Mouse (Mus musculus): ENCODE measurements around the gene Tmem54. TPM values are rescaled to one million over a fixed set of nuclear protein-coding genes. Genes with fewer than 3 reads are reported as not detected.

The Tmem54 gene
- polyA plus RNA-seq, 1 experiment from 2014 or later = not detected

DNA sequence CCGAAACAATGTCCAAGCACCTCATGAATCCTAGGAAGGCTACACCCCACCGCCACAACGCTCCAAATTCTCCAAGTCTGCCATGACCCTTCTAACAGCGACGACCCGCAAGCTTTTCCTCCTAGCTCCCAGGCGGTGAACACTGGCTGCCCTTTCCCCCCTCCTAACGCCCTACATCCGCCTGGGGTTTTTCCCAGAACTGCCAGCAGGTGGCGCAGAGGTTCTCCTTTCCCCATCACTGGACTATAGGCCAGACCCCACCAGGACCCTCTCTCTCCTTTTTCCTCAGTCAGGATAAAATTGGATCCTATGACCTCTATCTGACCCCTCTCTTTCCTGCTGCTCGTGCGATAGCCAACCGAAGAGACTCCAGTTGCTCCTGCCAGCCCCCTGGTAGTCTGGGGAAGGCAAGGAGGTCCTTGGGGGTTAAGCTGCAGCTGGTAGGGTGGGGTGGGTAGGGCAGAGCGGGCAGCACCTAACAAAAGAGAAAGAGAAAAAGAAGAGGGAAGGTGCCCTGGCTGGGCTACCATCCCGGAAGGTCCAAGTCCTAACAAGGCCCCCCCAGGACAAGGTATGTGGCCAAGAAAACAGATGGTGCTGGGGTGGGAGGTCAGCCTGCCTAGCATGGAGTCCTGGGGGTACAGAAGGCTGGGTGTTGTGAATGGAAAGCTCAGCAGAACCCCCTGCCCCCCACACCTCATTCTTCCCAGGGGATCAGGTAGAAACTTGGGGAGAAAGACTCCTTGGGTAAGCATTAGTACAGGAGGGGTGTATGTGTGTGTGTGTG lies 29.6 kb downstream of the Tmem54 start:
- Histone ChIP-seq H3K4me3 (ENCODE audit: low read depth, low read length) (no peak overlapping the region), H3K36me3 (ENCODE audit: control insufficient read depth, insufficient read depth, low read length) (no peaks in the 10 kb centered on the region), H3K4me1 (ENCODE audit: control insufficient read depth, insufficient read depth, low read length) (peaks cover 7% of the 10 kb centered on the region; the same call in 1 of the 2 replicates), H3K9me3 (replicated peaks; ENCODE audit: control insufficient read depth, low read length) (no peaks in the 10 kb centered on the region), H3K27me3 (replicated peaks; ENCODE audit: control insufficient read depth, insufficient read depth, low read length) (peaks cover 28% of the 10 kb centered on the region), H3K27ac (ENCODE audit: low read depth, low read length) (no peak overlapping the region), H3K9ac (ENCODE audit: low read length) (no peak overlapping the region), H3K4me2 (ENCODE audit: low read length) (0 out of 2 replicates have a peak overlapping the region, but pooled peaks have one; percentile 14)
- ATAC-seq (0 out of 2 replicates have a peak, but pooled peaks have one; percentile 35), DNase-seq (ENCODE audit: low spot score) (peak; percentile 79)
- WGBS = 12% methylated on average over 15 of the region's 15 CpGs

DNA sequence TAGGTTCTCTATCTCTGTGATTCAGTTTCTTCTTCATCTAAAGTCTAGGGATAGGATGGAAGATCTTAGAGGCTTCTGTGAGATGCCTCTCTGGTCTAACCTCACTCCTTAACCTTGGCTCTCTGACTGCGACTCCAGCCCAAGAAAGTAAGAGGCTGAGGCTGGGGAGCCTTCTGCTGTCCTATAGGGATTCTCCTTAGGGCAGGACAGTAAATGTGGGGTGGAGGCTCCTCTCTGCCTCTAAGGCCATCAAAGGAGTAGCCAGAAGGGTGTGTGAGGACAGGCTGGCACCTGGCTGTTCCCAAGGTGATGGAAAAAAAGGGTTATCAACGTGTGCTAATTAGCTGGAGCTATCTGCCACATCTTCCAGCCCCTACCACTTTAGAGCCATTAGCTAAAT lies 30.3 kb downstream of the Tmem54 start:
- Histone ChIP-seq H3K9me3 (replicated peaks; ENCODE audit: control insufficient read depth, low read length) (no peaks in the 10 kb centered on the region), H3K4me1 (ENCODE audit: control insufficient read depth, insufficient read depth, low read length) (peaks cover 4% of the 10 kb centered on the region; the same call in 1 of the 2 replicates), H3K27ac (ENCODE audit: low read depth, low read length) (no peak overlapping the region), H3K36me3 (ENCODE audit: control insufficient read depth, insufficient read depth, low read length) (no peaks in the 10 kb centered on the region), H3K4me2 (ENCODE audit: low read length) (no peak overlapping the region), H3K27me3 (replicated peaks; ENCODE audit: control insufficient read depth, insufficient read depth, low read length) (peaks cover 28% of the 10 kb centered on the region), H3K4me3 (ENCODE audit: low read depth, low read length) (no peak overlapping the region), H3K9ac (ENCODE audit: low read length) (no peak overlapping the region)
- ATAC-seq (no peak), DNase-seq (ENCODE audit: low spot score) (no peak)
- 63% methylated on average over 2 of the region's 2 CpGs for WGBS

DNA sequence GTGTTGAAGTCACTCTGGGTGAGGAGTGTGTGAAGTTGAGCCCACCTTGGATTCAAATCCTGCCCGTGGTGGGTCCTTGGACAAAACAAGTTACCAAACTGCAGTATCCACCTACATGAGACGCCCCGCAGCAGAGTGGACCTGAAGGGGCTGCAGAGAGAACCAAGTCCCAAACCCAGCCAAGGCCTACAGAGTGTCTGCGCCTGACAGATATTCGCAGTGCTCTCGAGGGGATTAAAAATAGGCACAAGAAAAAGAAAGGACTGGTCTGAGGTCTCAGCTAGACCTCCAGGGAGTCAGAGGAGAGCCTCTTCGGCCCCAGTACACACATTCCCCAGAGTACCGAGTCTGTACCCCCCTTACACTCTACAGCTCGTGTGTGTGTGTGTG lies 30.8 kb downstream of the Tmem54 start:
- peaks cover 28% of the 10 kb centered on the region for H3K27me3 ChIP-seq (replicated peaks; ENCODE audit: control insufficient read depth, insufficient read depth, low read length)
- ATAC-seq (peak; percentile 38; the same call in 1 of the 2 replicates), DNase-seq (ENCODE audit: low spot score) (no peak)
- peak overlapping the region; percentile 71 for H3K9ac ChIP-seq (ENCODE audit: low read length)
- 31% methylated on average over 9 of the region's 9 CpGs for WGBS
- peaks cover 4% of the 10 kb centered on the region; the same call in 1 of the 2 replicates for H3K4me1 ChIP-seq (ENCODE audit: control insufficient read depth, insufficient read depth, low read length)
- peak overlapping the region; percentile 91 for H3K4me2 ChIP-seq (ENCODE audit: low read length)
- H3K36me3 ChIP-seq (ENCODE audit: control insufficient read depth, insufficient read depth, low read length) = no peaks in the 10 kb centered on the region
- H3K4me3 ChIP-seq (ENCODE audit: low read depth, low read length) = peak overlapping the region; percentile 49
- H3K27ac ChIP-seq (ENCODE audit: low read depth, low read length) = no peak overlapping the region
- H3K9me3 ChIP-seq (replicated peaks; ENCODE audit: control insufficient read depth, low read length) = no peaks in the 10 kb centered on the region

DNA sequence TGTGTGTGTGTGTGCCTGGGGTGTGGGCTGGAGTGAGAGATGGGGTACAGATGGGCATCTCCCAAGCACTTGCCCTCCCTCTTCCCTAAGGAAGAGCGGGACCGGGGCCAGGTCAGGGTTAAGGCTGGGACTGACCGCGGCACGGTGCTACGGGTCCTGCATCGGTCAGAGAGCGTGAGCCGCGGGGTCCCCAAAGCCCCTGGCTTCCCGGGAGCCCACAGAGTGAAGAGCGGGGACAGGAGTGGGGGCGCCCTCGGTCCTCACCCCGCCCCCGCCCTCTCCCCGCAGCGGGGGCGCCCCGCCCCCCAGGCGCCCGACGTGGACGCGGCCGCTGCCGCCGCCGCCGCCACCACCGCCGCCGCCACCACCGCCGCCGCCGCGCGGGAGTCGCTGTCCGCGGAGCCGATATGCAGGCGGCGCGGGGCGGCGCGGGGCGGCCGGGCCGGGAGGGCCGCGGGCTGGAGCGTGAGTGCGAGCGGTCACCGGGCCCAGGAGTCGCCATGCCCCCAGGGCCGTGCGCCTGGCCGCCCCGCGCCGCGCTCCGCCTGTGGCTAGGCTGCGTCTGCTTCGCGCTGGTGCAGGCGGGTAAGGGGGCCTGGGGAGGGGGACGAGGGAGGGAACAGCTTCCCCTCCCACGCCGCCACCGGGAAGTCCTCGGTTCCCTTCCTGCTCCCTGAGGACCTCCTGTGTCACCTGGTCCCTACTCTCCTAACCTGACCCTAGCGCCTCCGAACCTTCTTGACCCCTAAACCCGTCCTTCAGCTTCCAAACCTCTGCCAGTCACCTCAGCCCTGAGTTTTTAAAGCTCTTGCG lies 31.4 kb downstream of the Tmem54 start, which contains the start of gene Fndc5:
Gene Fndc5 (plus strand): TSS at position 421 of the 813 bp plus-strand sequence.
- peak within 1 kb of the TSS; percentile 71 for H3K9ac ChIP-seq (ENCODE audit: low read length)
- H3K4me3 ChIP-seq (ENCODE audit: low read depth, low read length) = peak within 1 kb of the TSS; percentile 49
- H3K36me3 ChIP-seq (ENCODE audit: control insufficient read depth, insufficient read depth, low read length) = no peaks in the 10 kb centered on the region
- 1% methylated on average over 53 of the region's 80 CpGs for WGBS
- peaks cover 28% of the 10 kb centered on the region for H3K27me3 ChIP-seq (replicated peaks; ENCODE audit: control insufficient read depth, insufficient read depth, low read length)
- ATAC-seq = peak; percentile 58
- no peak for DNase-seq (ENCODE audit: low spot score)
- H3K4me1 ChIP-seq (ENCODE audit: control insufficient read depth, insufficient read depth, low read length) = peaks cover 4% of the 10 kb centered on the region; the same call in 1 of the 2 replicates
- H3K27ac ChIP-seq (ENCODE audit: low read depth, low read length) = no peak within 1 kb of the TSS
- no peaks in the 10 kb centered on the region for H3K9me3 ChIP-seq (replicated peaks; ENCODE audit: control insufficient read depth, low read length)
- peak within 1 kb of the TSS; percentile 91 for H3K4me2 ChIP-seq (ENCODE audit: low read length)

DNA sequence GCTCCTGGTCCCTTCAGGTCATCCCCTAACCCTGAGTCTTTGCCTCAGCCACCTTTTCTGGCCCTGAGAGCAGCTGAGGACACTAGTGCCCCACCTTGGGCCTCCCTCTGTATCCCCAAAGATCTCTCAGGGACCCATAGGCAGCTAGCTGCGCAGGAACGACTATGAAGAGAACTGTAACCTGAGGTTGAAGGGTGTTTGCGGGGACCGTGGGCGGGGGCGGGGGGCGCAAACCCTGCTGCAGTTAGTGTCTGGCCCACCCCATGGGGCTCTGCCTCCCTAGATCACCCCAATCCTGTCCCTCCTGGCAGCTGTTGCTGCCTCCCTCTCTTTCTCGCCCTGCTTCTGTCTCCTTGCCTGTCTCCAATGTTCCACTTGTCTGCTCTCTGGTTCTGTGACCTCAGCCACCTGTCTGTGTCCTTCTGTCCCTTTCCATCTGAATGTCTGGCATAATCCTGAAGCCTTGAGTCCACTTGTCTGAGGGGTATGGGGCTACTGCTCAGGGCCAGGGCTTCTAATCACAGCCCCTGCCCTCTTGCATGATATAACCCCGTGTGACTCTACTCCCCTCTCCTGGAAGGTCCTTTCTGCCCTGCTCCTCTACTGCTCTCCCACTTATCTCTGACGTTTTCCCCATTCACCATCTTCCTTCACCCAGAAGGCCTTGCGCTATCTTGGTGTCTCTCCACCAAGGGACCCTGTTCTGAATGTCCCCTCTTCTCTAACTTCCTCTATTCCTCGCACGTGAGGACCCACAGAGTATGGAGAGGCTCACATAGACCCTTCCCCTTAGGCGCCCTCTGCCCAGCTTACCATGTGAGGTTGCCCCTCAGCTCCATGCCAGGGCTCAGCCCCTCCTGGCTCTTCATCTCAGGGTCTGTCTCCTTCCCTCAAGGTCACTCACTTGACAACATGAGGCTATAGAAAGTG lies 32.3 kb downstream of the Tmem54 start:
- ATAC-seq = no peak
- DNase-seq (ENCODE audit: low spot score) = no peak

DNA sequence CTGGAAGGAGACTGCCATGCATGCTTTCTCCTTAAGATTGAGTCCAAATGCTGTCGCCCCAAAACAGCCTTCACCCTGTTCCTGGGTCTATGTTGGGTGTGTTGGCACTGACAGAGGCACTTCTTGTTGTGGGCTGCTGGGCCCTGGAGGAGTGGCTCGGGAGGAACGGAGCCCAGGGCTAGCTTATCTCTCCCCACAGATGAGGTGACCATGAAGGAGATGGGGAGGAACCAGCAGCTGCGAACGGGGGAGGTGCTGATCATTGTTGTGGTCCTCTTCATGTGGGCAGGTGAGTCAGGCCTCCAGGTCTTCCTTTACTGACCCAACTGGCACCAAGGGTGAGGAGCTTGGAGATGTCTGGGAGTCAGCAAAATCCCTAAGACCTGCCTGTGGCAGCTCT lies 34.3 kb downstream of the Tmem54 start:
- Histone ChIP-seq H3K36me3 (ENCODE audit: control insufficient read depth, insufficient read depth, low read length) (no peaks in the 10 kb centered on the region), H3K27me3 (replicated peaks; ENCODE audit: control insufficient read depth, insufficient read depth, low read length) (peaks cover 28% of the 10 kb centered on the region), H3K4me1 (ENCODE audit: control insufficient read depth, insufficient read depth, low read length) (peaks cover 9% of the 10 kb centered on the region), H3K4me3 (ENCODE audit: low read depth, low read length) (no peak overlapping the region), H3K9me3 (replicated peaks; ENCODE audit: control insufficient read depth, low read length) (no peaks in the 10 kb centered on the region), H3K27ac (ENCODE audit: low read depth, low read length) (no peak overlapping the region), H3K4me2 (ENCODE audit: low read length) (no peak overlapping the region), H3K9ac (ENCODE audit: low read length) (no peak overlapping the region)
- WGBS = 91% methylated on average over 5 of the region's 5 CpGs
- ATAC-seq = no peak
- DNase-seq (ENCODE audit: low spot score) = no peak

More for the DNA sequence above, 32.3 kb downstream of the Tmem54 start:
- Histone ChIP-seq H3K36me3 (ENCODE audit: control insufficient read depth, insufficient read depth, low read length) (no peaks in the 10 kb centered on the region), H3K4me3 (ENCODE audit: low read depth, low read length) (peak overlapping the region; percentile 49), H3K4me1 (ENCODE audit: control insufficient read depth, insufficient read depth, low read length) (peaks cover 4% of the 10 kb centered on the region; the same call in 1 of the 2 replicates), H3K9me3 (replicated peaks; ENCODE audit: control insufficient read depth, low read length) (no peaks in the 10 kb centered on the region), H3K9ac (ENCODE audit: low read length) (peak overlapping the region; percentile 71; the same call in 1 of the 2 replicates), H3K27ac (ENCODE audit: low read depth, low read length) (no peak overlapping the region), H3K4me2 (ENCODE audit: low read length) (peak overlapping the region; percentile 91), H3K27me3 (replicated peaks; ENCODE audit: control insufficient read depth, insufficient read depth, low read length) (peaks cover 28% of the 10 kb centered on the region)
- 38% methylated on average over 14 of the region's 14 CpGs for WGBS

DNA sequence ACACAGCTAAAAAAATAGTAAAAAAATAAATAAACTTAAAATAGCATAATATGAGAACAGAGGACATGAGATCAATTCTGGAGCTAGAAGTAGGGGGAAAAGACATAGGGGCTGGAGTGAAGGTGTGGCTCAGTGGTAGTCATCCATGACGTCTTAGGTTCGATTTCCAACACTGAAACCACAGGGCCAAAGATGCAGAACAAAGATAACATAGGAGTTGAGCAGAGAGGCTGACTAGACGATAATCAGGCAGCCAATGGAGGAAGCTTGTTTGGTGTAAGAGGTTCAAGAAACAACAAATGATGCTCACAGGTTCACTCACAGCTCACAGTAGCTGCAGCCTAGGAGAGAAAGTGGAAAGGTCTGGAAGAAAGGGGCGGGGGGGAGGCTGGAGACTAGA lies 35.5 kb downstream of the Tmem54 start:
- Histone ChIP-seq H3K9ac (ENCODE audit: low read length) (no peak overlapping the region), H3K9me3 (replicated peaks; ENCODE audit: control insufficient read depth, low read length) (no peaks in the 10 kb centered on the region), H3K4me2 (ENCODE audit: low read length) (no peak overlapping the region), H3K36me3 (ENCODE audit: control insufficient read depth, insufficient read depth, low read length) (no peaks in the 10 kb centered on the region), H3K27me3 (replicated peaks; ENCODE audit: control insufficient read depth, insufficient read depth, low read length) (peaks cover 22% of the 10 kb centered on the region), H3K4me3 (ENCODE audit: low read depth, low read length) (no peak overlapping the region), H3K4me1 (ENCODE audit: control insufficient read depth, insufficient read depth, low read length) (peaks cover 16% of the 10 kb centered on the region), H3K27ac (ENCODE audit: low read depth, low read length) (no peak overlapping the region)
- 86% methylated on average over 4 of the region's 4 CpGs for WGBS
- no peak for DNase-seq (ENCODE audit: low spot score)
- no peak for ATAC-seq

Measured in forebrain, embryonic 14.5 days (tissue).